Mouse (Mus musculus) liver, adult 2 months (tissue): ENCODE measurements around the gene Ubtf.

Source experiments
- CTCF ChIP-seq: fragments of 200-500 bp; IDR thresholded peaks from 2 replicates; pipeline ENCODE4 v1.5.1; 2011; ENCODE audit warnings: low read depth, low read length, control low read depth
- POLR2A ChIP-seq: fragments of 200-500 bp; IDR thresholded peaks from 2 replicates; pipeline ENCODE4 v1.6.1; 2011; ENCODE audit warnings: low read length, control low read depth; ENCODE audit not compliant: insufficient read depth; ENCODE audit errors: extremely low read depth

GRCm38 (mm10) chr11:102321931-102322330, 2.4 kb upstream of the Ubtf start:
- no peak for TF ChIP-seq CTCF
- no peak for TF ChIP-seq POLR2A
